Mouse (Mus musculus) granulocyte monocyte progenitor cell, adult 5-6 weeks (primary cell): ENCODE measurements around the gene 2010300C02Rik. TPM values are rescaled to one million over a fixed set of nuclear protein-coding genes. Genes with fewer than 3 reads are reported as not detected.
"Not testable (repeated sequence)": the region's sequence is repeated elsewhere in the genome, so short reads cannot be mapped to it uniquely, and the experiment has no call there.

Experiments
- ATAC-seq: replicated peaks from 2 replicates; pipeline ENCODE4 v1.8.0; 2016; ENCODE audit warnings: mild to moderate bottlenecking, moderate TSS enrichment, inconsistent platforms; ENCODE audit not compliant: poor library complexity, severe bottlenecking
- total RNA-seq, 2 experiments: library from RNA; stranded (forward) in 1 of 2; stranded (reverse) in 1 of 2; fragments of 200-712, 200-1000 nt in 1 of 2; fragments of >200 nt in 1 of 2; fragmentation: Nextera tagmentation in 1 of 2; gene quantifications; 2 replicates each; pipeline ENCODE4 v1.2.3; 2014 to 2017

2010300C02Rik gene
- total RNA-seq, 2 experiments from 2014 or later, result not detected

GRCm38 (mm10) chr1:37712357-37712737 is 7.5 kb downstream of the 2010300C02Rik start:
- ATAC-seq, result not testable (repeated sequence)

- no peak for ATAC-seq
Measured at GRCm38 (mm10) chr1:37711596-37712356, 8.1 kb downstream of the 2010300C02Rik start.

- ATAC-seq, result no peak
Measured at GRCm38 (mm10) chr1:37711082-37711481, 8.8 kb downstream of the 2010300C02Rik start.

GRCm38 (mm10) chr1:37709736-37710135 is 10.1 kb downstream of the 2010300C02Rik start:
- ATAC-seq, result no peak

- ATAC-seq, result no peak
Measured at GRCm38 (mm10) chr1:37708270-37708955, 11.5 kb downstream of the 2010300C02Rik start.

- ATAC-seq, result no peak
Measured at GRCm38 (mm10) chr1:37702326-37702725, 17.6 kb downstream of the 2010300C02Rik start.

- ATAC-seq, result no peak
Measured at GRCm38 (mm10) chr1:37698852-37699439, 20.9 kb downstream of the 2010300C02Rik start.

- ATAC-seq, result no peak
Measured at GRCm38 (mm10) chr1:37698186-37698839, 21.6 kb downstream of the 2010300C02Rik start.

- ATAC-seq, result peak; percentile 92
Measured at GRCm38 (mm10) chr1:37696918-37697317, 23.0 kb downstream of the 2010300C02Rik start.

GRCm38 (mm10) chr1:37695732-37696131 is 24.2 kb downstream of the 2010300C02Rik start:
- no peak for ATAC-seq

- ATAC-seq, result no peak
Measured at GRCm38 (mm10) chr1:37694417-37694816, 25.5 kb downstream of the 2010300C02Rik start.

GRCm38 (mm10) chr1:37691179-37691578 is 28.7 kb downstream of the 2010300C02Rik start:
- peak; percentile 98 for ATAC-seq

- ATAC-seq, result peak; percentile 52; the same call in 1 of the 2 replicates
Measured at GRCm38 (mm10) chr1:37690665-37691064, 29.2 kb downstream of the 2010300C02Rik start.

- ATAC-seq, result no peak
Measured at GRCm38 (mm10) chr1:37689730-37690129, 30.2 kb downstream of the 2010300C02Rik start.

- no peak for ATAC-seq
Measured at GRCm38 (mm10) chr1:37688351-37688750, 31.5 kb downstream of the 2010300C02Rik start.

GRCm38 (mm10) chr1:37687515-37687914 is 32.4 kb downstream of the 2010300C02Rik start:
- ATAC-seq, result no peak

- no peak for ATAC-seq
Measured at GRCm38 (mm10) chr1:37686953-37687441, 32.9 kb downstream of the 2010300C02Rik start.

GRCm38 (mm10) chr1:37678327-37679123 is 41.4 kb downstream of the 2010300C02Rik start:
- ATAC-seq, result peak; percentile 74

GRCm38 (mm10) chr1:37676967-37677512 is 42.8 kb downstream of the 2010300C02Rik start:
- ATAC-seq, result no peak
